Mouse (Mus musculus) testis, adult 2 months (tissue): ENCODE data around the gene Timp3. TPM values are rescaled to one million over a fixed set of nuclear protein-coding genes. Genes with fewer than 3 reads are reported as not detected.

Source experiments
- H3K27ac ChIP-seq: fragments of 200-500 bp; 2 replicates; pipeline ENCODE4 v1.5.1; 2012; ENCODE audit warnings: low read depth, low read length; ENCODE audit not compliant: control insufficient read depth, insufficient read depth
- H3K27me3 ChIP-seq: fragments of 200-500 bp; 2 replicates; pipeline ENCODE4 v1.6.1; 2012; ENCODE audit warnings: mild to moderate bottlenecking, low read length, moderate library complexity; ENCODE audit not compliant: control insufficient read depth, insufficient read depth
- H3K36me3 ChIP-seq: fragments of 200-500 bp; 2 replicates; pipeline ENCODE4 v1.6.1; 2012; ENCODE audit warnings: mild to moderate bottlenecking, low read length; ENCODE audit not compliant: control insufficient read depth, insufficient read depth
- H3K4me1 ChIP-seq: fragments of 200-500 bp; 2 replicates; pipeline ENCODE4 v1.6.1; 2012; ENCODE audit warnings: low read length; ENCODE audit not compliant: control insufficient read depth, insufficient read depth
- H3K4me3 ChIP-seq: fragments of 200-500 bp; 2 replicates; pipeline ENCODE4 v1.5.1; 2012; ENCODE audit warnings: low read depth, mild to moderate bottlenecking, low read length, moderate library complexity, mixed read lengths; ENCODE audit not compliant: control insufficient read depth
- CTCF ChIP-seq: fragments of 200-500 bp; IDR thresholded peaks from 2 replicates; pipeline ENCODE4 v1.5.1; 2012; ENCODE audit warnings: low read depth, mild to moderate bottlenecking, inconsistent platforms, low read length, moderate library complexity; ENCODE audit not compliant: control insufficient read depth, insufficient read depth, insufficient replicate concordance
- POLR2A ChIP-seq: fragments of 200-500 bp; IDR thresholded peaks from 2 replicates; pipeline ENCODE4 v1.6.1; 2012; ENCODE audit warnings: low read depth, mild to moderate bottlenecking, inconsistent platforms, low read length, moderate library complexity; ENCODE audit not compliant: control insufficient read depth
- polyA plus RNA-seq: library from polyadenylated mRNA; depleted of rRNA; stranded (reverse); fragments of >200 nt; gene quantifications from 2 replicates; pipeline ENCODE4 v1.2.3, GENCODE M21; 2012

The Timp3 gene
- polyA plus RNA-seq, 1 experiment = 12.0 TPM

- Histone ChIP-seq H3K27ac (no peak overlapping the region), H3K4me1 (no peaks in the 10 kb centered on the region), H3K36me3 (no peaks in the 10 kb centered on the region), H3K4me3 (no peak overlapping the region), H3K27me3 (no peaks in the 10 kb centered on the region)
- TF ChIP-seq POLR2A = no peak
- TF ChIP-seq CTCF = no peak
These were observed 13.7 kb upstream of the Timp3 start for GRCm38 (mm10) chr10:86286508-86286907.

DNA sequence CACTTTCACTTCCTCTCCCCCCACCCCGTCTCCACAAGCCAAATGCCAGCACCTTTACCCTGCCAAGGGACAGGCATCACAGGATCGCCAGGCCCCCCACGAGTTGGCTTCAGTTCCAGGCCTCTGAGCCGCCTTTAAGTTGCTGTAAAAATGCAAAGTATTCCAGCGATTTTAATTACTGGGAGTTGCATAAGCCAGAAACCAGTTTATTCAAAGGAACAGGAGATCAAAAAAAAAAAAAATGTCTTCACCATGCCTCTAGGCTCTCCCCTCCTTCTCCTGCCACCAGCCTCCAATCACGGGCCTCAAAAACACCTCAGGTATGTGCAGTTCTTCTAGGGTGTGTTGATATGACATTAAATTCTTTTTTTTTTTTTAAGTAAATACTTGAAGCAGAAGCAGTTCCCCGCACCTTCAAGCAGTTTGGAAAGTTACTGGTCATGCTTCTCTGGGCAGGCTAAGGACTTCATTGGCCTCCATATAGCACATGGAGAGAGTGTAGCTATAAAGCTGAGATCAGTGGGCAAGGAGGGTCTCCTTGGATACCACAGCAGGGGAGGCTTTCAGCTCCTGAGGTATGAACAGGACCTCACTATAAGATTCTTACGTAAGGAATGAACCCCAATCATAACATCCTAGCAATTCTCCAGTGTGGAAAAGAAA lies 9.9 kb upstream of the Timp3 start:
- TF ChIP-seq POLR2A = no peak
- Histone ChIP-seq H3K36me3 (no peaks in the 10 kb centered on the region), H3K27me3 (no peaks in the 10 kb centered on the region), H3K4me3 (no peak overlapping the region), H3K27ac (no peak overlapping the region), H3K4me1 (no peaks in the 10 kb centered on the region)

DNA sequence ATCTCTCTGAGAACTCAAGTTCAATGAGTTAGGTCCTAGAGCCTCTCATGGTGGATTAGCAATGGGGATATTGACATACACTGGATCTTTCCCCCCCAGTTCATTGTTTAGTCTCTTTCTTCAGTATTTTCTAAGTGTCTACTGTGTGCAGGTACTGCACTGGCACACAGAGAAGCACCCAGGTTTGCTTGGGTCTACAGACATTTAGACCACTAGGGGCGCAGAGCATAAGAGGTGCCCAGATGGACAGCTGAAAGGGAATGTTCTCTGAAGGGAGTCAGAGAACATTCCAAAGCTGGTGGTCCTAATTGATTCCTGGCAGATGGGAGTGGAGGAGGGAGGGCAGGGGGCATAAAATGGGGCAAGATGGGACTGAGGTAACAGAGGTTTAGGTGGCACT lies 6.3 kb upstream of the Timp3 start:
- Histone ChIP-seq H3K4me3 (no peak overlapping the region), H3K27ac (no peak overlapping the region), H3K4me1 (peaks cover 7% of the 10 kb centered on the region), H3K36me3 (no peaks in the 10 kb centered on the region), H3K27me3 (no peaks in the 10 kb centered on the region)
- TF ChIP-seq POLR2A (no peak), CTCF (no peak)

DNA sequence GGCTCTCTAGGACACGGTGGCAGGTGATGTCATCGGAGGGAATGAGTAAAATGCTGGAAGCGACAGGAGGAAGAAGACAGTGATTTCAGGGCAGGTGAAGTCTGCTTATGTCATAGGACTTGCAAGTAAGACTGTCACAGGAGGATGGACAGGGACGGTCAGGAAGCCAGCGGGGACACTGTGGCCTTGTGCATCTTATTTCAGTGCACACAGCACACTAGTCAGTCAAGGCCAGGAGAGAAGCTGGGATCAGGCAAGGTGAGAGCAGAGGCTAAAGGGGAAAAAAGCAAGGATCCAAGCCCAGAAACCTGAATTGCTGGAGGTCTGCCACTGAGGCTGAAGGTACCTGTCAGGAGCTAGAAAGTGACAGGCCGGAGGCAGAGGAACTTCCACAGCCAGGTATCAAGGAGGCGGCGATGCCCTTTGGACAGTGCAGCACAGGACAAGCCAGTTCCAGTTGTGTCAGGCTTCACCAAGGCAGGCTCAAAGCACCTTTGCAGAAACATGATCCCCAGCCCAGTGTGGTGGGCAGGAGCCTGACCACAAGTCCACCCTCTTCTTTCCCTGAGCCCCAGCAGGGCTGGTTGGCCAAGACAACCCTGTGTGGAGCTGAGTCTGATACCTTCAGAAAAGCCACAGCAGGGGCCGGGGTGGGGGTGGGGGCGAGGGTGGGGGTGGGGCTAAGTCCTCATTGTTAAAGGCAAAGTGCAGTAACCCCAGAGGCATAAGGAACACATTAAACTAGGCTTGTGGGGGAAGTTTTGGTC lies 5.4 kb upstream of the Timp3 start:
- H3K4me3 ChIP-seq = no peak overlapping the region
- H3K27ac ChIP-seq = no peak overlapping the region
- peaks cover 7% of the 10 kb centered on the region for H3K4me1 ChIP-seq
- H3K27me3 ChIP-seq = no peaks in the 10 kb centered on the region
- H3K36me3 ChIP-seq = no peaks in the 10 kb centered on the region
- no peak for TF ChIP-seq POLR2A
- TF ChIP-seq CTCF = no peak

DNA sequence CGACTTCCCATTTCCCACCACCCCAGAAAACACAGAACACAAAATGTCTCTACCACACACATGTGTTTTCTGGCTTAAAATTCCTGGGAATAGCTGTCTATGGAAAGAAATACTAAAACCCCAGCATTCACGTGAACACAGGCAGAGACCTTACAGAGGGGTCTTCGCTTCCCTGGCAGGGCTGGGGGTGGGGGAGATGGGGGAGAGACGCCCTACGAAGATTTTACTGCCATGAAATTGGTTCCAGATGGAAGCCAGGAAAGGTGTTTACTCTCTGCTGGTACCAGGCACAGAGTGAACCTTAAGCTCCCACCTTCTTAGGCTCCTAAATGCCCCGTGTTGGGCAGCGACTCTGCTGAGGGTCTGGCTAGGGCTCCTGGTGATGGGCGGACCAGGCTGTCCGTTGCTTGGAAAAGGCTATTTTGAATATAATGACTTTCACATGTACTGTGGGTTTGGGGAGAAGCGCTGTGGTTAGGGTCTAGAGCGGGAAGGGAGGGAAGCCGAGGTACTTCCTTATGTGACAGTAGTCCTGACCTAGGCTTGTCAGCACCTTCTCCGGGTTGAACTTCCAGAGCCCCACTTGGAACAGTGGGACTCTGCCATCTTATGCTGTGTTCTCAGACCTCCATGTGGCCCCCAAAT lies 4.6 kb upstream of the Timp3 start:
- no peak for TF ChIP-seq CTCF
- no peak for TF ChIP-seq POLR2A
- H3K27me3 ChIP-seq = no peaks in the 10 kb centered on the region
- H3K4me3 ChIP-seq = peak overlapping the region; percentile 35
- no peak overlapping the region for H3K27ac ChIP-seq
- H3K36me3 ChIP-seq = no peaks in the 10 kb centered on the region
- H3K4me1 ChIP-seq = peaks cover 14% of the 10 kb centered on the region

- H3K27me3 ChIP-seq = no peaks in the 10 kb centered on the region
- H3K36me3 ChIP-seq = no peaks in the 10 kb centered on the region
- peak overlapping the region; percentile 35 for H3K4me3 ChIP-seq
- no peak overlapping the region for H3K27ac ChIP-seq
- H3K4me1 ChIP-seq = peaks cover 19% of the 10 kb centered on the region
- TF ChIP-seq POLR2A = no peak
- peak; percentile 94 for TF ChIP-seq CTCF
These were observed 4.1 kb upstream of the Timp3 start for GRCm38 (mm10) chr10:86296111-86296510.

DNA sequence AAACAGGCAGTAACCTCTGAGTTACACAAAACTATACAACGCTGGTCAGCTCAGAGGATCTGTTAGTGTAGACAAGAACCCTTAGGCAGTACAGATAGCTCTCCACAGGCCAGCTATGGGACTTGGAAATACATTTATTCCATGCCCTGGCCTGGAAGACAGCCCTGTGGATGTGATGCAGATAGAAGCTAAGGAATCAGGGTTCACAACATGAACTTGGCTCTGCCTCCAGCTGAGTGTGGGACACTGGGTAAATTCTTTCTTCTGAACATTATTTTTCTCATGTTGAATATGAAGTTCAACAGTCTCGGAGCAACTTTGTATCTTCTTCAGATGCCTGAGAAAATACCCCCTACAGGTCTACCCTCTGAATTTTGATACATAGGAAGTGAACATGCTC lies 2.9 kb upstream of the Timp3 start:
- Histone ChIP-seq H3K4me1 (peaks cover 19% of the 10 kb centered on the region), H3K27ac (no peak overlapping the region), H3K4me3 (no peak overlapping the region), H3K36me3 (no peaks in the 10 kb centered on the region), H3K27me3 (no peaks in the 10 kb centered on the region)
- TF ChIP-seq CTCF = no peak
- no peak for TF ChIP-seq POLR2A
